Mouse (Mus musculus): ENCODE results near the gene Zc3h14. TPM values are rescaled to one million over a fixed set of nuclear protein-coding genes. Genes with fewer than 3 reads are reported as not detected.
A peak's percentile ranks its signal among the peaks of the same experiment; 100 is the strongest.

The Zc3h14 gene
- polyA plus RNA-seq, 1 experiment from 2014 or later, result 127 TPM

DNA sequence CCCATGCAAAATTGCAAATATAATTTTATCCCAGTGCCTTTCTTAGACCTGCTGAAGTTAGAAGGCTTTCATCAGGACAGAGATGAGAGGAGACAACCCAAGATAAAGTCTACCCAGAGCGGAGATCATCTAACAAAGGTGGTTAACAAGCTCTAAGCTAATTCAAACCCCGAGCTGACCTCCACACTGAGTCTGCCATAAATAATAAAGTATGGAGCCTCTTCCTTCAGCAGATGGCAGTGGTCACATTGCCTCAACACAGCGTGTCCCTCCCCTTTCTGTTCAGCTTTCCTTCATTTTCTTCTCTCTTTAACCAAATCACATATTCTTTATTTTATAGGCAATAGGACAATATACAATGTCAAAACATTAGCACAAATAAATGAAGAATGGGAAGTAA lies 25.7 kb upstream of the Zc3h14 start:
- DNase-seq (ENCODE audit: low read depth, low spot score) (no peak), ATAC-seq (no peak)
- H3K27me3 ChIP-seq, result no peaks in the 10 kb centered on the region
- no peak for TF ChIP-seq CTCF (IDR thresholded peaks at IDR 0.05)
- POLR2A ChIA-PET, result interaction anchor here (1.0 kb wide), 1 partner anchor 14 kb away, joined by 3 read pairs; no protein-coding TSS in a partner anchor
- in situ Hi-C loops (cut with MboI; ENCODE audit: low pct_unique_long_range_greater_than_20kb), result no loop called here
- CTCF ChIA-PET, result interaction anchor here (1.7 to 2.2 kb wide), 3 partner anchors 14 to 25 kb away, joined by 4 to 5 read pairs (median 5); no protein-coding TSS in a partner anchor

DNA sequence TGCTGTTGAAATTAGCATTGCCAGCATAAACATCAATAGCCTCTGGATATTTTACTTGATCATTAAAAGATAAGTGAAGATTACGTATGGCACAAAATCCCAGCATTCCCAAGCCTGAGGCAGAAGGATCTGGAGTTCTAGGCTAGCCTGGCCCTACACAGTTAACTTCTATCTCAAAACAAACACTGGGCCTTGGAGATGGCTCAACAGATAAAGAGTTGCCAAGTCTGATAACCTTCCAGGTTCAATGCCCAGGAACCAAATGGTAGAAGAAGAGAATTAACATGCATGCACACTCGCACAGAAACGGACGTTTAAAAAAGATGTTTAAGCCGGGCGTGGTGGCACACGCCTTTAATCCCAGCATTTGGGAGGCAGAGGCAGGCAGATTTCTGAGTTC lies 22.5 kb upstream of the Zc3h14 start:
- ChIA-PET CTCF (no interaction called here), POLR2A (no interaction called here)
- TF ChIP-seq CTCF (IDR thresholded peaks at IDR 0.05), result no peak
- ATAC-seq, result no peak
- no peak for DNase-seq (ENCODE audit: low read depth, low spot score)
- no peaks in the 10 kb centered on the region for H3K27me3 ChIP-seq
- in situ Hi-C loops (cut with MboI; ENCODE audit: low pct_unique_long_range_greater_than_20kb), result no loop called here

DNA sequence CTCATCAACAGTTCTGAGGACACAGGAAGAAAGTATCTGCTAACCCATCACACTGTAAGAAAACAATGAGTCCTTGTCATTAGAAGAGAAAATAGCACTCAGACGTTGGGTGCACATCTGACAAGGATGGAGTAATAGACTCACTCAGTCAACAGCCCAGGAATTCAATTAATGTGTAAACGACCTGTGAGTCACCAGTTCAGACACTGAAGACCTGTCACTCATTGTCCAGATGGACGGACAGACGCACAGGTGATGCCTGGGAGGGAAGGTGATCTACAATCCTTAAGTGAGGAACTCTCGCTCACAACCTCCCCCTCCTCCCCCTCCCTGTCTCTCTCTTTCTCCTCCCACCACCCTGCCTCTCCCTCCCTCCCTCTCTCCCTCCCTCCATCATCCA lies 21.8 kb upstream of the Zc3h14 start:
- ATAC-seq, result peak; percentile 35
- no peak for DNase-seq (ENCODE audit: low read depth, low spot score)
- CTCF ChIA-PET, result no interaction called here
- in situ Hi-C loops (cut with MboI; ENCODE audit: low pct_unique_long_range_greater_than_20kb), result no loop called here
- POLR2A ChIA-PET, result no interaction called here
- no peak for TF ChIP-seq CTCF (IDR thresholded peaks at IDR 0.05)
- no peaks in the 10 kb centered on the region for H3K27me3 ChIP-seq

GRCm38 (mm10) chr12:98726078-98726477 lies 20.7 kb upstream of the Zc3h14 start:
- in situ Hi-C loops (cut with MboI; ENCODE audit: low pct_unique_long_range_greater_than_20kb), result no loop called here
- no peak for TF ChIP-seq CTCF (IDR thresholded peaks at IDR 0.05)
- DNase-seq (ENCODE audit: low read depth, low spot score) (no peak), ATAC-seq (no peak)
- H3K27me3 ChIP-seq, result no peaks in the 10 kb centered on the region
- POLR2A ChIA-PET, result no interaction called here
- CTCF ChIA-PET, result no interaction called here

DNA sequence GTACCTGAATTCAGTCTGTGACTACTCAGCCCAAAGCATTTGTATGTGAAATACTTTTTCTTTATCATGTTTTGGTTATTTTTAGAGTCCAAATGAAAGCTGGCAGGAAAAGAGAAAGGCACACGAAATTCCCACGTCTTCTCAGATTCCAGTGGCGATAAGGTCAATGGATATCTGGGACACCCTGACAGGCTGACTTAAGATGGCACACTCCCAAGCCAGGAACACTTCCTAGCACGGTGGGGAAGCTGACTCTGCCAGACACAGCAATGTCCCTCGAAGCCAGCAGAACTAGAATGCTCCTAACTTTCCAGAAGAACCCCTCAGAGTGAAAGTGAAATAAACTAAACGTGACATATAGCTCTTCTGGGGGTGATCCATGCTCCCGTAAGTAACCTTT lies 19.6 kb upstream of the Zc3h14 start:
- in situ Hi-C loops (cut with MboI; ENCODE audit: low pct_unique_long_range_greater_than_20kb), result no loop called here
- no peak for TF ChIP-seq CTCF (IDR thresholded peaks at IDR 0.05)
- ChIA-PET POLR2A (no interaction called here), CTCF (interaction anchor here (1.0 to 1.1 kb wide), 2 partner anchors 18 to 53 kb away, joined by 3 read pairs; no protein-coding TSS in a partner anchor)
- no peak for ATAC-seq
- no peak for DNase-seq (ENCODE audit: low read depth, low spot score)
- H3K27me3 ChIP-seq, result no peaks in the 10 kb centered on the region

GRCm38 (mm10) chr12:98730682-98731081 lies 16.1 kb upstream of the Zc3h14 start:
- in situ Hi-C loops (cut with MboI; ENCODE audit: low pct_unique_long_range_greater_than_20kb), result no loop called here
- ChIA-PET POLR2A (interaction anchor here (0.6 to 0.8 kb wide), 2 partner anchors 19 to 27 kb away, joined by 4 to 6 read pairs; no protein-coding TSS in a partner anchor), CTCF (interaction anchor here (0.9 to 1.4 kb wide), 2 partner anchors 15 to 190 kb away, joined by 3 read pairs; no protein-coding TSS in a partner anchor)
- TF ChIP-seq CTCF (IDR thresholded peaks at IDR 0.05), result no peak
- H3K27me3 ChIP-seq, result no peaks in the 10 kb centered on the region
- no peak for DNase-seq (ENCODE audit: low read depth, low spot score)
- no peak for ATAC-seq

- ChIA-PET CTCF (no interaction called here), POLR2A (no interaction called here)
- ATAC-seq, result no peak
- DNase-seq (ENCODE audit: low read depth, low spot score), result no peak
- no peak for TF ChIP-seq CTCF (IDR thresholded peaks at IDR 0.05)
- in situ Hi-C loops (cut with MboI; ENCODE audit: low pct_unique_long_range_greater_than_20kb), result no loop called here
- H3K27me3 ChIP-seq, result no peaks in the 10 kb centered on the region
Observed at GRCm38 (mm10) chr12:98733165-98733564, 13.6 kb upstream of the Zc3h14 start.

- no peak for DNase-seq (ENCODE audit: low read depth, low spot score)
- ChIA-PET CTCF (no interaction called here), POLR2A (no interaction called here)
- no peak for TF ChIP-seq CTCF (IDR thresholded peaks at IDR 0.05)
- H3K27me3 ChIP-seq, result no peaks in the 10 kb centered on the region
- ATAC-seq, result no peak
- in situ Hi-C loops (cut with MboI; ENCODE audit: low pct_unique_long_range_greater_than_20kb), result no loop called here
Observed at GRCm38 (mm10) chr12:98733776-98734175, 13.0 kb upstream of the Zc3h14 start.

GRCm38 (mm10) chr12:98734246-98734879 lies 12.4 kb upstream of the Zc3h14 start:
- ChIA-PET POLR2A (interaction anchor here (0.6 to 0.9 kb wide), 2 partner anchors 13 to 14 kb away, joined by 3 read pairs; no protein-coding TSS in a partner anchor), CTCF (interaction anchor here (1.1 to 5.1 kb wide), 2 partner anchors 13 kb away, joined by 4 to 38 read pairs; partner anchors contain the start of gene Zc3h14)
- DNase-seq (ENCODE audit: low read depth, low spot score) (no peak), ATAC-seq (peak; percentile 70)
- no peak for TF ChIP-seq CTCF (IDR thresholded peaks at IDR 0.05)
- in situ Hi-C loops (cut with MboI; ENCODE audit: low pct_unique_long_range_greater_than_20kb), result no loop called here
- H3K27me3 ChIP-seq, result no peaks in the 10 kb centered on the region

- POLR2A ChIA-PET, result interaction anchor here (0.6 to 0.9 kb wide), 2 partner anchors 14 kb away, joined by 3 read pairs; no protein-coding TSS in a partner anchor
- DNase-seq (ENCODE audit: low read depth, low spot score) (no peak), ATAC-seq (no peak)
- in situ Hi-C loops (cut with MboI; ENCODE audit: low pct_unique_long_range_greater_than_20kb), result no loop called here
- CTCF ChIA-PET, result interaction anchor here (1.1 to 5.1 kb wide), 3 partner anchors 12 to 60 kb away, joined by 4 to 38 read pairs (median 4); partner anchors contain the start of gene Zc3h14
- H3K27me3 ChIP-seq, result no peaks in the 10 kb centered on the region
- no peak for TF ChIP-seq CTCF (IDR thresholded peaks at IDR 0.05)
Observed at GRCm38 (mm10) chr12:98734880-98735801, 11.6 kb upstream of the Zc3h14 start.

Data from Patski (cell line).